Mouse (Mus musculus) kidney, adult 11 months (tissue): ENCODE data around the gene Pou2f2.
A peak's percentile ranks its signal among the peaks of the same experiment; 100 is the strongest.

Experiments used
- DNase-seq: peaks from one replicate; pipeline ENCODE4 v3.0.0; 2022

The Pou2f2 gene

GRCm38 (mm10) chr7:25141761-25142160, 37.8 kb downstream of the Pou2f2 start:
- DNase-seq, result no peak

- DNase-seq, result no peak
Measured at GRCm38 (mm10) chr7:25137553-25137952, 42.0 kb downstream of the Pou2f2 start.

DNA sequence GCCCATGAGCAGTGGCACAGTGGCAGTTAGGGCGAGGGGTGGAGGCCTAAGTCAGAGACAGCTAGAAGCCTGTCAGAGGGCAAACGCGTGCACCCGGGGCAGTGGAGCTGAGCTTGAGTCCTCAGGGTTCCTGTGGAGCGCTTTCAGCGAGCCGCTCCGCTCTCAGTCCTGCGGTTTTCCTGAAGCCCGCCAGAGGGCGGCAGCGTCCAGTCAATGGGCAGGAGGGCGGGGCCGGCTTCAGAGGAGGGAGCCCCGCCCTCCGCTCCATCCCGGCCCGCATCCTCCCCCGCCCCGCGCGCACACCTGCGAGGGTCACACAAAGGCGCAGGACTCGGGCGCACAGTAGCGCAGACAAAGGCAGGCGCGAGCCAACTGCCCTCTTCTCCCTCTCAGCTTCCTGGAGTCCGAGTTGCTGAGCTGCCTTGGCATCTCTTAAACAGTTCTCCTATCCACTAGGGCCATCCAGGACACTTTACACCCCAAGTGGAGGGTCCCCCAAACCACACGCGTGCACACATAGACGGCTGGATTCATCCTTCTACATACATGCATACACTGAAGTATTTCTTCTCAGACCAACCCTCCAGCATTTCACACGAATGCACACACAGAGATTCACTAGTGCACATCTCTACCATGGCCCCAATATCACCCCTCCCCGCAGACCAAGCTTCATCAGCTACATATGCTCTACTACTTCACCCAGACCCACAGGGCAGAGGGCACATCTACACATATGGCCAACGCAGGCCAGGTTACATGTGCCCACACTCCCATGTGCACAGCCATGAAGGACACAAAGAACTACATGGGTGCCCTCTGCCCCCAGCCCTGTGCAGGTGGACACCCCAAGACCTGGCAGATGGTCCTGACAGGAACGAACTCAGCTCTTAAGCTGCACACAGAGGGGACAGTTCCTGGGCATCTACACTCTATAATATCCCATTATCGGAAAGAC, 46.2 kb downstream of the Pou2f2 start:
- DNase-seq, result peak; percentile 64

GRCm38 (mm10) chr7:25132318-25132960, 47.1 kb downstream of the Pou2f2 start:
- no peak for DNase-seq

GRCm38 (mm10) chr7:25131247-25131646, 48.3 kb downstream of the Pou2f2 start:
- no peak for DNase-seq

GRCm38 (mm10) chr7:25130565-25130964, 49.0 kb downstream of the Pou2f2 start:
- DNase-seq, result no peak

DNA sequence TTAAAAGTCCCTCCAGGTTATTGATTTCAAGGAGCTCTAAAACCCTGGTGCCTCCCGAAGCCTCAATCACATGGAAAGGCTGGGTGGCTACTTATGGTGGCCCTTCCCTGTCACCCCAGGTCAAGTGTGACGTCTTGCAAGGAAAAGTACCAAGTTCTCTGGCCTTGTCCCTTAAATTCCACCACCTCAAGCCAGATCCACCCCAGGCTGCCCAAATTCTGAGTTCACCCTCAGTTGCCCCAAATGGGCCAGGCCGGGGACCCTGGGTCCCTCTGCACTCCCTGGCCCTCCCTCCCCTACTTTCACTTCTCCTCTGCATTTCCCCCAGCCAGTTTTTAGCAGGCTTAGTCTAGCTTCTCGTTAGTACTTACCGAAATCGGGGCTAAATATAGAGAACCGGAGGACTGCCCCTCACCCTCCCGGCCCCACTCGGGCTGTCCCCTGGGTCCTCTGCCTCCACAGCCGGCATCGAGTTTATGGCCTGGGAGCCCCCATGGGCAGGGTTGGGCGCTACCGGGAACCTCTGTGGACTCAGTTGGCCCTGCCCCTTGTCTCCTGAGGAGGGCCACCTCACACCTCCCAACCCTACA, 50.0 kb downstream of the Pou2f2 start:
- no peak for DNase-seq

- no peak for DNase-seq
Measured at GRCm38 (mm10) chr7:25127971-25128370, 51.6 kb downstream of the Pou2f2 start.

DNA sequence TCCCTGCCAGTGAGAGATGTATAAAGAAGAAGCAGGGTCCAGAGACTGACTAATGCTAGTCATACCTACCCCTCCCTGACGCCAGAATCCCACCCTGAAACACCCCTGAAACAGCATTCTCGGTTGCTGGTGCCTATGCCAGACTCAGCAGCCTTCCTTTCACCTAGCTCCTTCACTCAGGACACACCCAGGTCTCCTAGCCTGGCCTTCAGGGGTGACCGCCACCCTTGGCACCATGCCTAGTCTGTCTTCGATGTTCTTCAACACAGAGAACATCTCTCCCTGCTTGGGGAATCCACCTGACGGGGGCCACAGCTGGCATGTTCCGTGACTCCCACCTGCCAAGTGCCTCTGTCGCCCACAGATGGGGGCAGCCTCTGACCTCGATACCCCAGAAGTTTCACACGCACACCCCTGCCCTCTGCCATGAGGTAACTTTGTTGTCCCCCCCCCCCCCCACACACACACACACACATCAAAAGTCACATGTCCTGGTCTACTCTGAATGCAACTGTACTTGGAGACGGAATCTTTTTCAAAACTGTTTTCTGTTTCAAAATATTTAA, 53.7 kb downstream of the Pou2f2 start:
- no peak for DNase-seq

- DNase-seq, result no peak
Measured at GRCm38 (mm10) chr7:25121240-25121786, 58.2 kb downstream of the Pou2f2 start.

- DNase-seq, result no peak
Measured at GRCm38 (mm10) chr7:25120061-25120834, 59.3 kb downstream of the Pou2f2 start.

DNA sequence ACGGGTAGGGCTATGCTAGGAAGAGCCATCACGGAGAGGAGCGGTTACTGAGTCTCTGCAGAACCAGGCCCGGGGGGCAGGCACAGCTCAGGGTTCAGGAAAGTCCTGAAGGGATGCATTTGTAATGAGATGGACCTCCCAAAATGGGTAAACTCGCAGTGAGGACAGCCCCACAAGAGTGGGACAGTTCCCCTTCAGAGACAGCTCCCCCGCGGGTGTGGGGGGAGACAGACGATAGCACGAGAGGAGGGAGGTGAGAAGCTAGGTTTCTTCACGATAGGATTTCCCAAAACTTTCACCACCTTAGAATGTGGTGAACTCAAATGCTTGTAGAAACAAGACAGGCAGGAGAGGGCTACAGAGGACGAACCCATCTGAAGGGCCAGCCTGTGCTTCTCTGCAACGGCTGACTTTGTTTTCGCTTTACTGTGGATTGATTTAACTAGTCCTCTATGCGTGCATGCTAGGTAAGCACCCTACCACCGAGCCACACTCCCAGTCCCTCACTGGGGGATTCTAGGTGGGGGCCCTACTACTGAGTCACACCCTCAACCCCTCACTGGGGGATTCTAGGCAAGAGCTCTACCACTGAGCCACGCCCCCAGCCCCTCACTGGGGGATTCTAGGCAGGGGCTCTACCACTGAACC, 66.4 kb downstream of the Pou2f2 start:
- no peak for DNase-seq

- no peak for DNase-seq
Measured at GRCm38 (mm10) chr7:25112178-25112955, 67.2 kb downstream of the Pou2f2 start.

DNA sequence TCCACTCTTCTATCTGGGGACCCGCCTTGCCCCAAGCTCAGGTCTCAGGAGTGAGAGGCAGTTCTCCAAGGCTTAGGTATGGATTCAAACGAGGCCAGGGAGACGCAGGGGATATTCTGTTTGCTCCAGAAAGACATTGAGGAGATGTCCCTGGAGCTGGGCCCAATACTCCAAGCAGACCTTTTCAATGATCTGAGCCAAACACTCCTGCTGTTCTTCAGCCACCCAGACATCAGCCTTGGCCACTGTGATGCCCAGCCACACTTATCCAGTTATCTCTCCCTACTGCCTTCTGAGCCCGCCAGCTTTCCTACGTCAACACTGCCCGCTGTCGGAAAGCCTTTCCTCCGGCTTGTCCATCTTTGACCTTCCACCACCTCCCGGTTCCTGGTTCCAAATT, 69.2 kb downstream of the Pou2f2 start:
- DNase-seq, result no peak

DNA sequence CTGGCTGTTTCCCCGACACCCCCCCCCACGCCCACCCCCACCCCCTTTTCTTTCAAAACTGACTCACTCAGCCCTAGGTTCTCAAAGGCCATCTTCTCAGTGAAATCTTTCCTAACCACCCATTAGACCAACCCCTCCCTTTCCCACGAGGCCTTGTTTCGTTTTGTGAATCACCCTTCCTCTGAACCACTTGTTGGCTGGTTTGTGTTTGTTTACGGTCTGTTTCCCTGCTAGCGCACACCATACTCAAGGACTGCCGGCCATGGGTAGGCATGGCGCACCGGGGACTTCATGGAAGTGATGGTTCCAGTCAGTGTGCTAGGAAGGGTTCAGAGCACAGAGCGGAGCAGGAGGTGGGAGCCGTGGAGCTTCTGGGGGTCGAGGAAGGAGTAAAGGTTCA, 70.2 kb downstream of the Pou2f2 start:
- DNase-seq, result no peak

DNA sequence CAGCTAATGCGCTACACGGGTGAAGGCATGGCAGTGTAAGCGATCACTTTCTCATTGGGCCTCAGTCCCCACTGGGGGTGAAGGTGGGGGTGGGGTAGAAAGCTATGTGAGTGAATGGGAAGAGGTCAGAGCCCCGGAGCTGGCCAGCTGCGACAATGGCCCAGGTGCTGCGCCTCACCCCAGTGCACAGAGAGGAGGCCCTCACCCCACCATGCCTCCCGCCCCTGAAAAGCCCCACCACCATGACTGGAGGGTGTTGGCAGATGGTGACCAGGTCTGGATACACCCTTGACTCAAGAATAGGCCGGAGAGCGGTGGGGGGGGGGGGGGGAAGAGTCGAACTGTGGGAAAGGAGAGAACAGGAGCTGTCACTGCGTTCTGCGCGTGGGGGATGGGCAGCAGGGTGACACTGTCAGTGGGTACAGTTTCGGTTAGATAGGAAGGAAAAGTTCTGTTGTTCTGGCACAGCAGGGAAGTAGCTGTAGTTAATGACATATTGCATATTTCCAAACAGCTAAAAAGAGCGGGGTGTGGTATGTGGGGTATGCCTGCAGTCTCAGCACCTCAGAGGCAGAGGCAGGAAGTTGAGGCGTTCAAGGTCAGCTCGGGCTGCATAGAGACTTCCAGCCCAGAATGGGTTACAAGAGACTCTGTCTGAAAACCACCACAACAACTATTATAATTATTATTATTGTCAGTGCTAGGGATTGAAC, 72.6 kb downstream of the Pou2f2 start:
- no peak for DNase-seq

- peak; percentile 70 for DNase-seq
Measured at GRCm38 (mm10) chr7:25105411-25106160, 73.9 kb downstream of the Pou2f2 start.

DNA sequence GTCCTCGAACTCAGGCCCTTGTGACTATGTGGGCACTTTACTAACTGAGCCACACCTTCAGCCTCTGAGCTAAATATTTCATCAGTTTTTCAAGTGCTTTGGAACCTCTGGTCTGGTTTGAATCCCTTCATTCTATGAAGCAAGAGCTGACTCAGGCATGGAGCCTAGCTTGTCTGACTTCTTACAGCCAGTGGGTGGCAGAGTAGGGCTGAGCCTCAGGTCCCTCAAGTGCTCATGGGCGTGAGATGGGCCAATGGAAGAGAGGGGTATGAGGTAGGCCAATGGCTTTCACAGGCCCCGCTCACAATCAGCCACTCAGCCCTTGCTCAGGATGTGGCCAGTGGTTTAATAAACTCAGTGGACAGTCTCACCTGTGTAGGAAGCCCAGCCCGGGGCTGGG, 79.9 kb downstream of the Pou2f2 start:
- DNase-seq, result no peak

DNA sequence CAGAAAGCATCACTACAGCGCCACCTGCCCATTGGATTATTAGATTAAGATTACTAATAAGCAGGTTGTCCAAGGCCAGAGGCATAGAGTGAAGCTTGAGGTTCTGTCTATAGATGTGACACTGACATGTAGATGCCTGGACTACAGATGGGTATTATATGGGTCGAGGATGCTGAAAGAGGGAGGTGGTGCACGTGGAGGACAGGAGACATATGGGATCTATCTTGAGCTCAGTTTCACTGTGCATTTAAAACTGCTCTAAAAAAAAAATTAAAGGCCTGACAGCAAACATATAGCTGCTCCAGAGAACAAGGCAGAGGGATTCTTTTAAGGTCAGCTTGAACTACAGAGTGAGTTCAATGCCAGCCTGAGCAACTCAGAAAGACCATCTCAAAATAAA, 81.4 kb downstream of the Pou2f2 start:
- DNase-seq, result no peak

DNA sequence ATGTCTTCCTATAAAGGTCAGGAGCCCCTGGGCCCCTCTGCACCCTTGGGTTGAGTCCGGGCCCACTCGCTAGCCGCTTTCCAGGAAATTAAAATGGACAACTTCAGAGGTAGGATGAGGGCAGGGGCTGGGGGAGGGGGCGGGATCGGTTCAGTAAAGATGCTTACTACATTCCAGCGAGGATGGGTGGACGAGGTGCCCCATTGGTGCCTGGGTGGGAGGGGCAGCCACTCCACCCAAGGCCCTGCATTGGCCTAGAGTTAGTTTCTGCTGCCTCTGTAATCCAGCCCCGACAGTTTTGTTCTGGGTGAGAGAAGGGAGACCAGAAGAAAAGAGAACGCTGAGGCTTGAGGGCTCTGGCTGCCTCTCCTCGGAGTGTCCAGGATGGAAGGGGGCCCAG, 89.7 kb downstream of the Pou2f2 start:
- DNase-seq, result no peak
